Mouse (Mus musculus) right cerebral cortex, postnatal 10 days (tissue): ENCODE data around the gene Csnk1d.
A peak's percentile ranks its signal among the peaks of the same experiment; 100 is the strongest.

Source experiments
- DNase-seq, 2 experiments: peaks; one replicate each; pipeline ENCODE4 v3.0.0; 2021; ENCODE audit warnings: low spot score in 2 of 2

The Csnk1d gene

GRCm38 (mm10) chr11:120990951-120991526, at the start of gene Csnk1d:
TSS of gene Csnk1d (minus strand) at chr11:120991330.
- peak; percentile 97 to 99 for DNase-seq

DNA sequence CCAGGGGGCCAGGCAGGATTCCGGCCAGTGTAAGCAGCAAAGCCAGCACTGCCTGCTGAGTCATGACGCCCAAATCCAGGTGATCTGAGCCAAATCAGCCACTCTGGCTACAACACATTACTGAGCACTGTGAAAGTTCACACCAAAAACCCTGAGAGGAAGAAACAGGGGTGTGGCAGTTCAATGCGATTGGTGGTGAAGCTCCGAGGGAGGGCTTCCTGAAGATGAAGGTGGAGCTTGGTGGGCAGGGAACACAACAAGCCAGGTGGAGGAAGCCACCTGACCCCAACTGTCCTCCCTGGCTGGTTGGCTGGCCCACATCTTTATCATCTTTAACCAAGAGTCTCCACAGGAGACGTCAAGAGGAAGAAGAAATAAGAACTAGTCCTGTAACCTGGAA, 48.2 kb upstream of the Csnk1d start, which contains the start of gene Cd7:
Cd7 (minus strand) TSS at position 117 of the 400 bp plus-strand sequence.
- no peak for DNase-seq

DNA sequence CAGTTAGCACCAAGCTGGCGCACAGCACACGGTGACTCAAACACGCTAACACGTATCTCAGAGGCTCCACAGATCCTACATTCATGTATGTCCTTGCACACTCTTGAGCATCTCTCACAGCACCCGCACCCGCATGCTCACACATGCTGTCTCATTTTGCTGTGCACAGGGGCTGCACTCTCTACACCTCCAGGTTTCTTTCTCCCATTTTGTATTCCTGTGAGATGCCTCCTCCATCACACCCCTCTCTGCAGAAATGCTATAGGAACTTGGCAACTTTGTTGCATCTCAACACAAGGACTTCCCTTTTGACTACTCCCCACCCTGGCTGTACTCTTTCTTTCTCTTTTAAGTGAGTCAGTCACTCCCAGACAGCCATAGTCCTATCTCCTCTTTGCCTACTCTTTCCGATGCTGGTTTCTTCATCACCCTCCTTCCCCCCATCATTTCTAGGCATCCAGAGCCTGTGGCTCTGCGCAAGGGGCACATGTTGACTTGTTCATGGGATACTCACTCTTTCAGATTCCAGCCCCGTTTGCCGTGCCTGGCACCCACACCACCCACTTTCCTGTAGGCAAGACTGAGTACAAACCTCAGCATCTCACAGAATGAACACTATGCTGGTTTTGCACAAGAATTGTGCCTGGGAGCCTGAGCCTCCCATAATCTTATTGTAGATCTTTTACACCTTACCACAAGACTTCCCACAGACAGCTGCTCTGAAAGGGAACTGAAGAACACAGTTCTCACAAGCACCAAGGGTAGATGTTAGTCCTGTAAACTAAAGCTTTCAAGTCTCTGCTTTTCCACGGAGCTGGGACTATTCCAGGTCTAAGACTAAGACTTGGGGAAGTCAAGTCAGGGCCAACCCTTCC, 47.5 kb upstream of the Csnk1d start:
- no peak for DNase-seq

- no peak for DNase-seq
Observed at GRCm38 (mm10) chr11:121033118-121033517, 42.0 kb upstream of the Csnk1d start.

DNA sequence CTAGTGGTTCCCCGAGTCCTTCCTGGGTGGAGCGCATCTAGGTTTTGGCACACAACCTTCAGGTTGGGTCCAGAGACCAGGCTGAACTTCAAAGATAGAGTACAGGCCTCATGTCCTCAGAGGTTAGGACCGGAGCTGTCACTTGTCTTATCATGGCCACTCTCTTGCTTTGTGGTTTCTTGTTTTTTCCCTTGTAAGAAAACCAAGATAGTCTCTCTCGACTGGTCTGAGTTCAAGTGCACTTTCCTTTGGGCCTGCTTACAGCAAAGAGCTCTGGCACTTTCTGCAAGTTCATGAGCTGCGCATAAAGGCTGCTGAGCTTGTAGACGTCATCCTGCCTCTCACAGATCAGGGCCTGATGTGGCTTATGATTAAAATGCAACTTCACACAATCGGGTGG, 36.1 kb upstream of the Csnk1d start:
- DNase-seq, result no peak

- DNase-seq, result no peak
Observed at GRCm38 (mm10) chr11:121024163-121024562, 33.0 kb upstream of the Csnk1d start.

- DNase-seq, result no peak
Observed at GRCm38 (mm10) chr11:121019501-121019900, 28.4 kb upstream of the Csnk1d start.

DNA sequence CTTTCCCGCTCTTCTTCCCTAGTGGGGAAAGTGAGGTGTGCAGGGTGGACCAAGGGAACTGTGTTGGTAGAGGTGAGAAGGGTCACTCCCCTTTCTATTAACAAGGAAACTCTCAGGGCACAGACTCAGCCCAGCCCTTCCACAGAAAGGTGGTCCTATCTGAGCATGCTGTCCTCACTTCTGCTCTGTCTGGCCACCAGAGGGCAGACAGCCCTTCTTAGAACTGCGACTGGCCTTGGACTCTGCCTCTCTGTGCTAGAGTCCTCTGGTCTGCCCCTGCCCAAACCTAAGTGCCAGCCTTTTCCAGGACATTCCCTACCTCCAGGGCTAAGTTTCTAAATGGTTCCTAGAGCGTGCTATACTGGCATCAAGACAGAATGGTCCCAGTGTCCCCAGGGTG, 26.6 kb upstream of the Csnk1d start:
- peak; percentile 68 to 80 for DNase-seq

DNA sequence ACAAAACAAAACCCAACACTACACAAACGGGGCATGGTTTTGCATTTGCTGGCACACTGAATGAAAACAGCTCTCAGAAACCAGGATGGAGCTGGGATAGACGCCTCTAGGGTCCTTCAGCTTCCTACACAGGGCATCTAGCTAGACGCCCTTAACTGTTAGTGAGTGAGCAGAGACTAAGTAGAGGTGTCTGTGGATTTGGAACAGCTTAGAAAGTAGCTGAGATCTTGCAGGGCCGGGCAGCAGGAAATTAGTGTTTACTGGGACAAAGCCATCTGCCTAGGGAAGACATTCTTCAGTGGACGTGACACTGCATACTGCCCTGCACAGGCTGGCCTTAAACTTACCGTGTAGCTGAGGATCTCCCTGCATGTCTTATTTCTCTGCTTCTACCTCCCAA, 24.3 kb upstream of the Csnk1d start:
- DNase-seq, result no peak

DNA sequence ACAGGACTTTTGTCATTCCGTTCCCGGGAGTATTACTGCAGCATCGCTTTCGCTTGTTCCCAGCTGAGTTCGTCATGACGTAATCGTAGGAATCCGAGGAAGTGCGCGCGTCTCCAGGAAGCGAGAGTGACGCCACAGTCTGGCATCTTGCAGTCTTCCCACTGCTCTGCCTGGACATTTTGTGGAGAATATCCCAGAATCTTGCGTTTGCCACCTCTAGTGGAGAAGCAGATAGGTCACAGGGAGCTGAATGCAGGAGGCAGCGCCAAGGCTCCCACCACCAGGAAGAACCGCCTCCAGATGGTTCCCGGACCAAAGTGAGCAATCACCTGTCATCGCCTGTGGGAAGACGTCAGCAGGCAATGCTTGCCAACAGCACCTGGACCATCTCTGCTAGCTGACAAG, 23.8 kb upstream of the Csnk1d start:
- peak; percentile 47 to 67 for DNase-seq

DNA sequence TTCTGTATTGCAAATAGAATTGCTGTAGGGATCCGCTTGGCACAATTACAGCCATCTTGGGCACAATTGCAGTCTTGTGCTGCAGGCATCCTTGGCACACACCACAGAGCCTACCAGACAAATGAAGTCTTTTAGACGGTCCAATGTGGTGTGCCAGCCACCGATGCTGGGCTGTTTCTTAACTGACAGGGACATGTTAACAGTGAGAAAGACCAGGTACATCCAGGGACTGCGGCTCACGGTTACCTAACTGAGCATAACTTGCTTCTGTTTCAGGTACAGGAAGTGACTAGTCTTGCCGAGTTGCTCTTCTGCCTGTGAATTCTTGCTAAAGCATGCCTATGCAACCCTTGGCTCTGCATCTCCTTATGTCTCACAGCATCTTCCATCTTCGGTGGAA, 22.5 kb upstream of the Csnk1d start:
- DNase-seq, result peak; percentile 36 to 43

- DNase-seq, result no peak
Observed at GRCm38 (mm10) chr11:121010044-121010755, 19.1 kb upstream of the Csnk1d start.

DNA sequence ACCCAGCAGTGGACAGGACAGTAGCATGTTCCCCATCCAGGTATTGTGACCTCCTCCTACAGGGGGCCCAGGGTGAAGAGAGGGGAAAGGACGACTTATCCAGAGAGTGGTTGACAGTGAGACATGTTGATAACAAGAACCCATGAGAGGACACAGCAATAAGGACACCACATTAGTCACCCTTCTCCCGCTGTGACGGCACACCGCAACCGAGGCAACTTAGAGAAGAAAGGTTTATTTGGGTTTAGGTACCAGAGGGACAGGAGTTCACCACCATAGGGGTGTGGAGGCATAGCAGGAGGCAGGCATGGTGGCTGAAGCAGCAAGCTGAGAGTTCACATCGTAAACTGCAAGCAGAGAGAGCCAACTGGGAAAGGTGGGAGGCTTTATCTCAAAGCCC, 15.1 kb upstream of the Csnk1d start:
- no peak for DNase-seq

DNA sequence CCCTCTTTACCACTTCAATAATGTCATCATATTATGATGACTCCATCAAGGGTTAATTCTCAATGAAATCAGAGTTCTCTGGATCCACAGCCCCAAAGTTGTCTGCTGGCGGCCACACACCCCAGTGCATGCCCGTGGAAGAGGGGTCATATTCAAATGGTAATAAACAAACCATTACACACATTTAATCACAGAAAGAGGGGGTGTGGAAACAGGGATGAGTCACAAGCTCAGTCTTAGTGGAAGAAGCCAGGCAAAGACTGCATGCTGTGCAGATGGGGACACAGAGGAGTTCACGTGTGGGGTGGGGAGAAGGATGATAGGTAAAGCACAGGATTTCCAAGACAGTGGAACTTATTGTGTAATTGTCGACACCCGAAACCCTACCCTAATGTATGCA, 13.2 kb upstream of the Csnk1d start:
- no peak for DNase-seq

- no peak for DNase-seq
Observed at GRCm38 (mm10) chr11:121001966-121002365, 10.8 kb upstream of the Csnk1d start.

- no peak for DNase-seq
Observed at GRCm38 (mm10) chr11:120994741-120995140, 3.6 kb upstream of the Csnk1d start.

GRCm38 (mm10) chr11:120993586-120993985, 2.5 kb upstream of the Csnk1d start:
- DNase-seq, result no peak

DNA sequence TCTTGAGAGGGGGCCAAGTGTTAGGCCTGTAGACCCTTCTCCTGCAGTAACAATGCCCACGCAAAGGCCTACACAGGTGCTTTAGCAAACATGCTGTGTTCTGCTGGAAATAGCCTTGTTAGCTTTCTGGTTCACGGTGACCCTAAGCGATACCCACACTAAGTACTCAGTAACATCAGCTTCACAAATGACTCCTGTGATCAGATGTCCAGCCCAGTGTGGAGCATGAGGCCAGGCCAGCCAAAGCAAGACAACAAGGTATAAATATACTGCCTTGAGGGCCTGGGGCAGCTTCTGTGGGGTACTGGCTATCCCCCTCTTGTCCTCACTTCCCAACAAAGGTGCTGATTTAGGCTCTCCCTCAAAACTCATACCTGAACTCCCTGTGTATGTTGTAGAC, 1.9 kb upstream of the Csnk1d start:
- no peak for DNase-seq

DNA sequence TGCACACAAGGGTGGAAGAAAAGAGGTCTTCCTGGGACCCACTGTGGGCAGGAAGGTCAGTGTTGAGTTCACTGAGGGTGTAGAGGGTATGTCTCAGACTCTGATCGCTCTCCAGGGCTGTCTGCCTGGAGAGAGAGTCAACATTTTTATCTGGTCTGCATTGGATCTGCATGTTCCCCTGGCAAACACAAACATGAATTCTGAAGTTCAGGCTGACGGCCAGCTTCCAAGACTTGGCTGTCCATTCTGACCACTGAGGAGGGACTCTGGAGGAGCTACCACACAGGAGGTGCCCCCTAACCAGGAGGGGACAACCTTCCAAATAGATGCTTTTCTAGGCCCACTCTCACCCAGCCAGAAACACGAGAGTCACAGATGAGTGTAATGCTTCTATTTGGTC, 661 bp upstream of the Csnk1d start:
- no peak for DNase-seq

GRCm38 (mm10) chr11:120990126-120990781, 876 bp downstream of the Csnk1d start:
- peak; percentile 47 to 48 for DNase-seq

GRCm38 (mm10) chr11:120989523-120989922, 1.6 kb downstream of the Csnk1d start:
- no peak for DNase-seq

- DNase-seq, result no peak
Observed at GRCm38 (mm10) chr11:120988410-120988809, 2.7 kb downstream of the Csnk1d start.
